Mouse (Mus musculus): ENCODE results near the gene Cpxm2. TPM values are rescaled to one million over a fixed set of nuclear protein-coding genes. Genes with fewer than 3 reads are reported as not detected.

The Cpxm2 gene
- polyA plus RNA-seq (2012; rRNA removed), result 1.7 and 1.8 TPM in 2 replicates

DNA sequence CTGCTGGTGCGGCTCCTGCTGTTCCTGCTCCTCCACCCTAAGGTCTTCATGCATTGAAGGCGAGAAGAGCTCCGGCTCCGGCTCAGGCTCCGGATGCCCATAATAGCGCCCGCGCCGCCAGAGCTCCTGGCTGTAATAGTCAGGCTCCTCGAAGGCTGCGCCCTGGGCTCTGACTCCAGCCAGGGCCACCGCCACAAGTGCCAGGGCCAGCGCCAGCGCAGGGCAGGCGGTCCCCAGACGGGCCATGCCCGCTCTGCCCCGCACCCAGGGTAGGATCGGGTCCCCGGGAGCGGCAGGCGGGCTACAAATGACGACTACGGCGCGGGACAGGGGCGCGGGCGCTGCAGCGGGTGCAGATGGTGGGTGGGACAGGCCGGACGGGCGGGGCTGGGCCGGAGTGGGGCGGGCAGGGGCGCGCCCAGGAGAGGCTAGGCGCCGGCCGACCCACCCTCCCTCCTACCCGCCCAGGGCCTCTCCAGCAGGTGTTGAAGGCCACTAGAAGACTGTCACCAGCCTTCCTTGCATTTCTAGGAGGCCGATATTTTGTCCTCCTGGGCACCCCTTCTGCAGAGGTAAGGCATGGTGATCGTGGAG, at the start of gene Cpxm2:
TSS of gene Cpxm2 (minus strand) at position 372 of the 594 bp plus-strand sequence.

Other genes with a start within 250 kb of the Cpxm2 start
- gene Gpr26, start 188.3 kb downstream of the Cpxm2 start, polyA plus RNA-seq (2012; rRNA removed), result 0.50 and 0.63 TPM in 2 replicates
- 12.9 and 13.1 TPM in 2 replicates for gene Chst15, start 162.5 kb upstream of the Cpxm2 start, polyA plus RNA-seq (2012; rRNA removed)